Mouse (Mus musculus) lung, embryonic 15.5 days (tissue): Measurements from ENCODE around the gene Aida. TPM values are rescaled to one million over a fixed set of nuclear protein-coding genes. Genes with fewer than 3 reads are reported as not detected.

Experiments
- ATAC-seq: fragments of 200-750 bp; cut with Nextera tagmentation; 2 replicates; pipeline ENCODE4 v1.8.0; 2017; ENCODE audit warnings: moderate number of reproducible peaks, borderline replicate concordance; ENCODE audit not compliant: low FRiP score, low TSS enrichment; ENCODE audit errors: extremely low read depth
- H3K27ac ChIP-seq: fragments of 300-500 bp; sonication (generic); 2 replicates; pipeline ENCODE4 v1.5.1; 2015; ENCODE audit warnings: moderate library complexity, mild to moderate bottlenecking, inconsistent platforms
- H3K27me3 ChIP-seq: fragments of 300-500 bp; sonication (generic); 2 replicates; pipeline ENCODE4 v1.6.1; 2015; ENCODE audit warnings: inconsistent platforms
- H3K36me3 ChIP-seq: fragments of 300-500 bp; sonication (generic); 2 replicates; pipeline ENCODE4 v1.6.1; 2015; ENCODE audit warnings: inconsistent platforms
- H3K4me1 ChIP-seq: fragments of 300-500 bp; sonication (generic); 2 replicates; pipeline ENCODE4 v1.6.1; 2015; ENCODE audit warnings: inconsistent platforms
- H3K4me2 ChIP-seq: fragments of 300-500 bp; sonication (generic); 2 replicates; pipeline ENCODE4 v1.6.1; 2015; ENCODE audit warnings: inconsistent platforms, mild to moderate bottlenecking, moderate library complexity
- H3K4me3 ChIP-seq: fragments of 300-500 bp; sonication (generic); 2 replicates; pipeline ENCODE4 v1.5.1; 2015; ENCODE audit warnings: mild to moderate bottlenecking, inconsistent platforms
- H3K9ac ChIP-seq: fragments of 300-500 bp; sonication (generic); 2 replicates; pipeline ENCODE4 v1.6.1; 2015; ENCODE audit warnings: inconsistent platforms
- H3K9me3 ChIP-seq: fragments of 300-500 bp; sonication (generic); 2 replicates; pipeline ENCODE4 v1.6.1; 2016; ENCODE audit warnings: inconsistent platforms
- whole genome bisulfite sequencing: fragments of 180-500 bp; shearing (Covaris S2); methylation state at CpG from one replicate; pipeline ENCODE4 v1.1.7; 2015; 5-methylcytosine and 5-hydroxymethylcytosine counted together
- polyA plus RNA-seq: library from polyadenylated mRNA; unstranded; fragments of >200 nt; fragmentation: Nextera tagmentation; extraction: Ambion mirVana; gene quantifications from 2 replicates; pipeline ENCODE4 v1.2.1, GENCODE M21; 2015

Gene Aida
- polyA plus RNA-seq, 1 experiment from 2014 or later = 43.9 TPM

DNA sequence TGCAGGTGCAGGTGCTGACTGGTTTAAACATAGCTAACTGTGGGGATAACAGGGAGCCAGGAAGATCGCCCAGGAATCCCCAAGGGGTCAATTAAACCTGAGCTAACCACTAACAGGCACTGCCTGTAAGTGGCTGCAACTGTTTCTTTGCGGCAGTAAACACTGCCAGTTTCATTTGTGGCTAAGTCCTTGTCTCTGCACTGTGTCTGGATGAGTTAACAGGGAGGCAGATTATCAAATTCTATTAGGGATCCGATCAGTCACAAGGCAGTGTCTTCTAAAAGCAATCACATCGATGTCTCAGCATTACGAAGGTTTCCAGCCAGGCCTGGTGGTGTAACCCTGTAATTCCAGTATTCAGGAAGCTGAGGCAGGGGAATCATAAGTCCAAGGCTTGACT lies 70.0 kb downstream of the Aida start:
- Histone ChIP-seq H3K36me3 (peaks cover 31% of the 10 kb centered on the region; the same call in 1 of the 2 replicates), H3K4me1 (peaks cover 13% of the 10 kb centered on the region), H3K9me3 (no peaks in the 10 kb centered on the region), H3K4me3 (no peak overlapping the region), H3K27me3 (no peaks in the 10 kb centered on the region), H3K9ac (no peak overlapping the region), H3K27ac (no peak overlapping the region), H3K4me2 (no peak overlapping the region)
- 90% methylated on average over 5 of the region's 5 CpGs for WGBS
- no peak for ATAC-seq

DNA sequence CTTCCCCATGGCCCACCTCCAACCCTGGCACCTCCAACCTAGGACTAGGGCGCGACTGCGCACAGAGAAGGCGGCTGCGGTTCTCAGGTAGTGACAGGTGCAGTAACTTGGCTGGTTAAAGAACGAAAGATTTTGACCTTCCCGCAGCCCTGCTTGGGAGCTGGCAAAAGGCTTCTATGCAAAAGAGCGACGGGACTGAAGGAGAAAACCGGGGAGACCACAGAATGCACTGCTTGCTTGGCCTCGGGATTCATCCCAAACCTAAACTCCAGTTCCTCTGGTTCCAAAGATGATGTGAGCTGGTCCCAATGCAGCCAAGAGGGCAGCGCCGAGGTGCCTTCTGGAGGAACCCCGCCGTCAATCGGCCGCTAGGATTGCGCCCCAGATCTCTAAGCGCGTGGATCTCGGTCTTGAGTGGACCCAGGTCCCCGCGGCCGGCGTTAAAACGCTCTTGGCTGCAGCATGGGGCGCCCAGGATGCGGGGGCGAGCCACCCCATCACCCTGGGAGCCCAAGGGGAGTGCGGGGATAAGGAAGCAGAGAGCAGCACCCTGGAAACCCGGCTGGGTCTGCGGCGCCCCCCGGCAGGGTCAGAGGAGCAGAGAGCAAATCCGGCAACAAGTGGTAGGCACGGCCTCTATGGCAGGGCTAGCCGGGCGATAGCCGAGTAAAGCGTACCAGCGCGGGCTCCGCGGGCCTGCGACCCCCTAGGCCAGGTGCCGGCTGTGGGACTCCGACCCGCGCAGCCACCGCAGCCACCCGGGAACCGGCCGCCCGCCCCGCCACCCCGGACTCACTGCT lies 72.4 kb downstream of the Aida start:
- peak; percentile 79 for ATAC-seq
- no peaks in the 10 kb centered on the region for H3K27me3 ChIP-seq
- H3K27ac ChIP-seq = peak overlapping the region; percentile 67; the same call in 1 of the 2 replicates
- peaks cover 13% of the 10 kb centered on the region for H3K4me1 ChIP-seq
- H3K9ac ChIP-seq = peak overlapping the region; percentile 77
- no peaks in the 10 kb centered on the region for H3K9me3 ChIP-seq
- H3K4me3 ChIP-seq = peak overlapping the region; percentile 80
- WGBS = 1% methylated on average over 56 of the region's 56 CpGs
- peak overlapping the region; percentile 80 for H3K4me2 ChIP-seq
- peaks cover 16% of the 10 kb centered on the region; the same call in 1 of the 2 replicates for H3K36me3 ChIP-seq

DNA sequence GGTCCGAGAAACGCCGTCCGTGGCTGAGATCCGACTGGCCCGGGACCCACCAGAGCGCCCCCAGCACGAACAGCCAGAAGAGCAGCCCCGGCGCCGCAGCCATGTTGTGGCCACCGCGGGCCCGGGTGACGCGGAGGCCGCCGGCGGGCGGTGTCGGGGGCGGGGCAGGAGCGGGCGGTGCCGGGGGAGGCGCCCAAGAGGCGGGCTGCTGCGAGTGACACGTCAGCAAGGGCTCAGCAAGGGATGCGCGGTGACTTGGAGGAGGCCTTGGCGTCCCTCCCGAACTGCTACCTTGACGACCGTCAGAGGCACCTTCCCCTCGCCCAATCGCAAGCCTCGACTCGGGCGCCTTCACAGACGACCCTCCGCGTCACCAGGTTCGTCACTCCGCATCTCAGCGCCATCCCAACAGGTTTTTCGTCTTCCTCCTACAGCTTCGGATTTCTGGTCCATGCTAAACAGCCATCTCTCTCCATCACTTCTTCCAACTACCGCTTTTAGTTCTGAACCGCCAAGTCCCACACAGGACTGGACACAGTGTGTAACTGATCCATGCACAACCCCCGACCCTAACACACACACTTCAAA lies 73.1 kb downstream of the Aida start, which contains the start of gene Mia3:
Gene Mia3, minus strand, starts transcription at position 127 of the 588 bp plus-strand sequence.
- ATAC-seq = peak; percentile 98
- H3K27ac ChIP-seq = peak within 1 kb of the TSS; percentile 67; the same call in 1 of the 2 replicates
- peak within 1 kb of the TSS; percentile 80 for H3K4me3 ChIP-seq
- H3K27me3 ChIP-seq = no peaks in the 10 kb centered on the region
- no peaks in the 10 kb centered on the region for H3K9me3 ChIP-seq
- H3K36me3 ChIP-seq = peaks cover 9% of the 10 kb centered on the region; the same call in 1 of the 2 replicates
- WGBS = under 1% methylated on average over 34 of the region's 51 CpGs
- H3K9ac ChIP-seq = peak within 1 kb of the TSS; percentile 77
- peak within 1 kb of the TSS; percentile 80 for H3K4me2 ChIP-seq
- peaks cover 13% of the 10 kb centered on the region for H3K4me1 ChIP-seq

DNA sequence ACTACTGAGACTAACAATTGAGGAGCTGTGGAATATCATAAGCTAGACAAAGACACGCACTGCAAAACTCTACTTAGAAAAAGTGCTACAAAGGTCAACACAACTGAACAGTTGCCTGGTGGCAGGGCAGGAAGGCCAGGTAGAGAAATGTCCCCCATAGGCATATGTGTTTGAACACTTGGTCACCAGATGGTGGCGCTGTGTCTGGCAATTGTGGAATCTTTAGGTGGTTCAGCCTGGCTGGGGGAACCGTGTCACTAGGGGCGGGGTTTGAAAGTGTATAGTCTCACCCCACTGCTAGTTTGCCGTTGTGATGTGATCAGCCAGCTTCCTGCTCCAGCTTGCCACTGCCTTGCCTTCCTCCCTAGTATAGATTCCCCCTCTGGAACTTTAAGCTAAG lies 78.3 kb downstream of the Aida start:
- H3K9me3 ChIP-seq = no peaks in the 10 kb centered on the region
- ATAC-seq = no peak
- 75% methylated on average over 5 of the region's 5 CpGs for WGBS

More for the DNA sequence above, 78.3 kb downstream of the Aida start:
- H3K36me3 ChIP-seq = no peaks in the 10 kb centered on the region
- H3K4me3 ChIP-seq = no peak overlapping the region
- no peaks in the 10 kb centered on the region for H3K4me1 ChIP-seq
- no peaks in the 10 kb centered on the region for H3K27me3 ChIP-seq
- no peak overlapping the region for H3K27ac ChIP-seq
- H3K4me2 ChIP-seq = no peak overlapping the region
- H3K9ac ChIP-seq = no peak overlapping the region

Other genes starting within 250 kb of the Aida start
- gene Disp1, start 75.1 kb upstream of the Aida start, polyA plus RNA-seq = 7.9 and 8.3 TPM in 2 replicates
- gene Brox, start 679 bp downstream of the Aida start, polyA plus RNA-seq = 40.5 and 44.5 TPM in 2 replicates
- gene Mia3, start 73.0 kb downstream of the Aida start, polyA plus RNA-seq = 91.2 and 92.7 TPM in 2 replicates
- gene Taf1a, start 92.4 kb downstream of the Aida start, polyA plus RNA-seq = 20.4 and 21.0 TPM in 2 replicates
- gene Hhipl2, start 121.6 kb downstream of the Aida start, polyA plus RNA-seq = 0.06 and 0.36 TPM in 2 replicates